Mouse (Mus musculus) hindbrain, embryonic 14.5 days (tissue): ENCODE results near the gene Ucp3. TPM values are rescaled to one million over a fixed set of nuclear protein-coding genes. Genes with fewer than 3 reads are reported as not detected.
A peak's percentile ranks its signal among the peaks of the same experiment; 100 is the strongest.
"Not testable (repeated sequence)": the region's sequence is repeated elsewhere in the genome, so short reads cannot be mapped to it uniquely, and the experiment has no call there.

Experiments
- ATAC-seq: fragments of 200-750 bp; cut with Nextera tagmentation; 2 replicates; pipeline ENCODE4 v1.8.0; 2017; ENCODE audit warnings: moderate number of reproducible peaks, mild to moderate bottlenecking, moderate TSS enrichment, moderate library complexity; ENCODE audit not compliant: low FRiP score
- DNase-seq: peaks from one replicate; pipeline ENCODE4 v3.0.0-alpha.2; 2015; ENCODE audit warnings: low spot score
- H3K27ac ChIP-seq: fragments of 300-500 bp; sonication (generic); 2 replicates; pipeline ENCODE4 v1.5.1; 2014; ENCODE audit warnings: mild to moderate bottlenecking, moderate library complexity
- H3K27me3 ChIP-seq: fragments of 300-500 bp; sonication (generic); 2 replicates; pipeline ENCODE4 v1.6.1; 2014; ENCODE audit warnings: mild to moderate bottlenecking, low read length, mixed read lengths; ENCODE audit not compliant: control insufficient read depth, insufficient read depth
- H3K36me3 ChIP-seq: fragments of 300-500 bp; sonication (generic); replicated peaks from 2 replicates; pipeline ENCODE4 v1.6.1; 2014; ENCODE audit not compliant: control insufficient read depth, insufficient read depth
- H3K4me1 ChIP-seq: fragments of 300-500 bp; sonication (generic); replicated peaks from 2 replicates; pipeline ENCODE4 v1.6.1; 2014; ENCODE audit warnings: antibody characterized with exemption, low read length, mixed read lengths; ENCODE audit not compliant: control insufficient read depth, insufficient read depth
- H3K4me2 ChIP-seq: fragments of 300-500 bp; sonication (generic); replicated peaks from 2 replicates; pipeline ENCODE4 v1.6.1; 2014; ENCODE audit warnings: mild to moderate bottlenecking, moderate library complexity
- H3K4me3 ChIP-seq: fragments of 300-500 bp; sonication (generic); replicated peaks from 2 replicates; pipeline ENCODE4 v1.5.1; 2014; ENCODE audit warnings: mild to moderate bottlenecking, low read length
- H3K9ac ChIP-seq: fragments of 300-500 bp; sonication (generic); 2 replicates; pipeline ENCODE4 v1.6.1; 2014
- H3K9me3 ChIP-seq: fragments of 300-500 bp; sonication (generic); 2 replicates; pipeline ENCODE4 v1.6.1; 2016; ENCODE audit warnings: low read length; ENCODE audit not compliant: control insufficient read depth
- WGBS: fragments of 180-500 bp; shearing (Covaris S2); extraction: QIAGEN DNeasy Blood & Tissue Kit; methylation state at CpG from one replicate; pipeline ENCODE4 v1.1.7; 2014; 5-methylcytosine and 5-hydroxymethylcytosine counted together
- polyA plus RNA-seq: library from polyadenylated mRNA; unstranded; fragments of >200 nt; fragmentation: Nextera tagmentation; extraction: Ambion mirVana; gene quantifications from 2 replicates; pipeline ENCODE4 v1.2.1, GENCODE M21; 2014

Ucp3 gene
- polyA plus RNA-seq, 1 experiment from 2014 or later: not detected

DNA sequence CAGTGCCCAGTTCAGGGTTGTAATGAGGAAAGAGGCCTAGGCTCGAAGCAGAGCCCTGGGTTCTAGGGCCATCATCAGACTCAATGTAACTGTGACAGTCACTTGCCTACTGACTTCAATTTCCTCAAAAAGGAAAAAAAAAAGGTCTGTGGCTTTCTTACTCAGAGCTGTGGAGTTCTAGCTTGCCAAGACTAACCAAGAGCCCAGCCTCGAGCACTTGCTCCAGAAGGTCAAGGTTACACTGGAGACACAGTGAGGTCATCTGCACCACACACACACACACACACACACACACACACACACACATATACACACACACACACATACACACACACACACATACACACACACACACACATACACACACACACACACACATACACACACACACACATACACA, 9.3 kb downstream of the Ucp3 start:
- H3K9ac ChIP-seq, H3K27ac ChIP-seq, H3K4me1 ChIP-seq, DNase-seq, H3K4me3 ChIP-seq, ATAC-seq, H3K27me3 ChIP-seq, H3K36me3 ChIP-seq, H3K9me3 ChIP-seq, H3K4me2 ChIP-seq: not testable (repeated sequence)
- 81% methylated on average over 2 of the region's 2 CpGs for WGBS

DNA sequence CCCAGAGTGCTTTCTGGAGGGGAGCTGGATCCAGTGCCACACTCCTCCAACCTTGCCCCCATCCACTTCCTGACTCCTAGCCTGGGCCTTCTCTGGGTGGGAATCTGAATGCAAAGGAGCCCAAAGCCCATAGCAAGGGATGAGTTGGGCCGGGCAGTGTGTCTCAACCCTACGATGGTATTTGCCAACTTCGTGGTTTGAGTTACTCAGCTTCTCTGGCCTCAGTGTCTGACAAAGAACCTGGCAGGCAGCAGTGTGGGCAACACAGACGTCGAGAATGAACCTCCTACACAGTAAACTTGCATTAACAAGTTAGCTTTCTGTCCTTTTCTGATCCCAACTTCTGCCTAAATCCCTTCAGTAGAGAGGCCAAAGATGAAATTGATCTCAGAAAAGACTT, 11.7 kb downstream of the Ucp3 start:
- no peak overlapping the region for H3K4me3 ChIP-seq
- H3K4me1 ChIP-seq: no peaks in the 10 kb centered on the region
- no peak overlapping the region for H3K27ac ChIP-seq
- H3K36me3 ChIP-seq: no peaks in the 10 kb centered on the region
- H3K4me2 ChIP-seq: no peak overlapping the region
- H3K27me3 ChIP-seq: no peaks in the 10 kb centered on the region
- no peak for ATAC-seq
- H3K9ac ChIP-seq: no peak overlapping the region
- H3K9me3 ChIP-seq: no peaks in the 10 kb centered on the region
- WGBS: 89% methylated on average over 5 of the region's 5 CpGs
- no peak for DNase-seq

DNA sequence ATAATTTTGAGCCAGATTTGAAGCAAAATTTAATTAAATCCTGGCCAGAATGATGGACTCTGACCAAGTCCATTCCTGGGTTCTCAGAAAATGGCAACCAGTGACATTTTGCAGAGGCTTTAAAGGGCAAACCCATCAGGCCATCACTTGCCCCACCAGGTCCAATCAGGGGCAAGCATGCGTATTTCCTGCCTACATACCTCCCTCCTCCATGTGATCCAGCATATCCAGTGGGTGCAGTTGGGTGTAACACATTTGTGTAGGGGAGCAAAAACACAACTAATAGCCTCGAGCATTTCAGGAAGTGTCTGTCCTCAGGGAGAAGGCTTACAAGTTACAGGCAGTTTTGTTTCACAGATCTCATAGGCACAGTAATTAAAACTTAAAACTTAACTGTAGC, 14.5 kb downstream of the Ucp3 start:
- WGBS: 78% methylated on average over 2 of the region's 2 CpGs
- no peaks in the 10 kb centered on the region for H3K9me3 ChIP-seq
- no peaks in the 10 kb centered on the region for H3K4me1 ChIP-seq
- H3K9ac ChIP-seq: no peak overlapping the region
- H3K4me2 ChIP-seq: no peak overlapping the region
- no peaks in the 10 kb centered on the region for H3K36me3 ChIP-seq
- H3K4me3 ChIP-seq: no peak overlapping the region
- ATAC-seq (no peak), DNase-seq (no peak)
- H3K27ac ChIP-seq: no peak overlapping the region
- H3K27me3 ChIP-seq: no peaks in the 10 kb centered on the region

DNA sequence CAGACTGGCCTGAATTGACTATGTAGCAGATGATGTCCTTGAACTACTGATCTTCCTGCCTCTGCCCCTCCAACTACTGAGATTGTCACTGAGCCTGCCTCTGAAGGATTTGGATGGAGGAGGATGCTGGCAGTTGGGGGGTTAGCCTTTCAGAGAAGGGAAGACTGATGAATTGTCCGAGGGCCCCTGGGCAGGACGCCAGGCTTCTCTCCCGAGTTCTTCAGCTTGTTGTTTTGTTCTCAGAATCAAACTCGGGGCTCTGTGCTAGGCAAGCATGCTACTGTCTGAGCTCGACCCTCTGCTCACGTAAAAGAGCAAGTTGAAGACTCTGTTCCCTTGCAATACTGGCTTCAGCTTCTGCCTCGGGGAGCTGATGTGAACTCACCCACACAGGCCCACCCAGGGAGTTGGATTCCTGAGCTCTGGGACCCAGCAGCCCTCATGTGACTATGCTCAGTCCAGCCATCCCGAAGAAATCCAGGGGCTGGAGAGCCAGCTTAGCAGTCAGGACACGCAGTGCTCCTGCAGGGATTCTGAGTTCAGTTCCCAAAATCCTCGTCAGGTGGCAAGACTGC, 15.8 kb downstream of the Ucp3 start:
- peak; percentile 59; the same call in 1 of the 2 replicates for ATAC-seq
- DNase-seq: peak; percentile 43

DNA sequence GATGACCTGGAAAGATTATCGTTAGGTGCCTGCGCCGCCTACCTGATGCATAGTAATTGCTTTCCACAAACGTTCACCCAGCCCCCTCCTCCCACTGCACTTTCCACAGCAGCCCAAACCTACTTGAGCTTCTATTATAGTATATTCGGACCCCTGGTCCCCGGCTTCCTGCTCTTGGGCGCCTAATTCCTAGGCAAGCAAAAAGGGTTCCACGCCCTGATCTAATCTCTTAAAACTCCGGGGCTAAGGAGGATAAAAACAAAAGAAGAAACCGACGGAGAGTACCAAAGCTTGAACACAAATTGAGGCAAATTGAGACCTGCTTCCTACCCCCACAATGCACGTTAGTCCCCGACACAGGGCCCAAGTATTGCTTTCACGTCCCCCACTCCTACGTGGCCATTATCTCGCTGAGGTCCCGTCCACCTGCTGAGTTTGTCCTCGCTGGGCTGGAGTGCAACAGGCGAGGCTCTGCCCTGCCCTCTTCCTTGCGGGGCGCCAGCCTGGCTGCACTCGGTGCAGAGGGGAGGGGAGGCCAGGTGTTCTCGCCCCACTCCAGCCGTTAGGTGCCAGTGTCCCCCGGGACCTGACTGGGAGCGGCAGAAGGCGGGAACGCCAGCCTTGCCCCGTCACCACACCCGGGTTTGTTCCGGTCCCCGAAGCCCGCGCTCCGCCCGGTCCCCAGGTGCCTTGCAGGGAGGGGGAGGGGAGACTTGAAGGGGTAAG, 19.8 kb downstream of the Ucp3 start:
- Histone ChIP-seq H3K27me3 (no peaks in the 10 kb centered on the region), H3K9ac (peak overlapping the region; percentile 49), H3K4me3 (peak overlapping the region; percentile 28), H3K9me3 (no peaks in the 10 kb centered on the region), H3K4me1 (peaks cover 32% of the 10 kb centered on the region; the same call in 1 of the 2 replicates), H3K4me2 (peak overlapping the region; percentile 64), H3K27ac (no peak overlapping the region), H3K36me3 (no peaks in the 10 kb centered on the region)
- no peak for DNase-seq
- 3% methylated on average over 35 of the region's 36 CpGs for WGBS
- no peak for ATAC-seq

More for the DNA sequence above, 15.8 kb downstream of the Ucp3 start:
- Histone ChIP-seq H3K27me3 (no peaks in the 10 kb centered on the region), H3K9me3 (no peaks in the 10 kb centered on the region), H3K4me1 (0 out of 2 replicates have a peak, but pooled peaks cover 8% of the 10 kb centered on the region), H3K27ac (no peak overlapping the region), H3K9ac (no peak overlapping the region), H3K4me2 (no peak overlapping the region), H3K36me3 (no peaks in the 10 kb centered on the region), H3K4me3 (no peak overlapping the region)
- 31% methylated on average over 10 of the region's 10 CpGs for WGBS

DNA sequence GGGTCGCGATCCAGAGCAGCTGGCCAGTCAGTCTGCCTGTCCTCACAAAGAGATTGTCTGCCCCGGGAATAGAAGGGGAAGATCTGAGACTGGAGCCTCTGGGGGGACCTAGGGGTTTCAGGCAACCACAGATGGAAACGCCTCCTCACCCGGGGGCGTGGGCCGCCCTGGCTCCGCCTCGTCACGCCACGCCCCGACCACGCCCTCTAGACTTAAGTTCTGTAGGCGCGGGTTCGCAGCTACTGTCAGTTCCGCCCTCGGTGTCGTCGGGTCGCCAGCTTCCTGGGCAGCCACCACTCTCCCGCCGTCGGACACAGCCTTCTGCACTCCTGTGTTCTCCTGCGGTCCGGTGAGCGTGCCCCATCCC, 20.3 kb downstream of the Ucp3 start, which contains the start of gene Ucp2:
TSS of gene Ucp2 (plus strand) at position 221 of the 367 bp plus-strand sequence.
- Histone ChIP-seq H3K27ac (0 out of 2 replicates have a peak within 1 kb of the TSS, but pooled peaks have one; percentile 41), H3K4me2 (peak within 1 kb of the TSS; percentile 64), H3K9ac (peak within 1 kb of the TSS; percentile 49), H3K27me3 (no peaks in the 10 kb centered on the region), H3K4me3 (peak within 1 kb of the TSS; percentile 28), H3K36me3 (no peaks in the 10 kb centered on the region), H3K4me1 (peaks cover 32% of the 10 kb centered on the region; the same call in 1 of the 2 replicates), H3K9me3 (no peaks in the 10 kb centered on the region)
- peak; percentile 58 for DNase-seq
- ATAC-seq: 0 out of 2 replicates have a peak, but pooled peaks have one; percentile 7
- WGBS: under 1% methylated on average over 26 of the region's 27 CpGs

DNA sequence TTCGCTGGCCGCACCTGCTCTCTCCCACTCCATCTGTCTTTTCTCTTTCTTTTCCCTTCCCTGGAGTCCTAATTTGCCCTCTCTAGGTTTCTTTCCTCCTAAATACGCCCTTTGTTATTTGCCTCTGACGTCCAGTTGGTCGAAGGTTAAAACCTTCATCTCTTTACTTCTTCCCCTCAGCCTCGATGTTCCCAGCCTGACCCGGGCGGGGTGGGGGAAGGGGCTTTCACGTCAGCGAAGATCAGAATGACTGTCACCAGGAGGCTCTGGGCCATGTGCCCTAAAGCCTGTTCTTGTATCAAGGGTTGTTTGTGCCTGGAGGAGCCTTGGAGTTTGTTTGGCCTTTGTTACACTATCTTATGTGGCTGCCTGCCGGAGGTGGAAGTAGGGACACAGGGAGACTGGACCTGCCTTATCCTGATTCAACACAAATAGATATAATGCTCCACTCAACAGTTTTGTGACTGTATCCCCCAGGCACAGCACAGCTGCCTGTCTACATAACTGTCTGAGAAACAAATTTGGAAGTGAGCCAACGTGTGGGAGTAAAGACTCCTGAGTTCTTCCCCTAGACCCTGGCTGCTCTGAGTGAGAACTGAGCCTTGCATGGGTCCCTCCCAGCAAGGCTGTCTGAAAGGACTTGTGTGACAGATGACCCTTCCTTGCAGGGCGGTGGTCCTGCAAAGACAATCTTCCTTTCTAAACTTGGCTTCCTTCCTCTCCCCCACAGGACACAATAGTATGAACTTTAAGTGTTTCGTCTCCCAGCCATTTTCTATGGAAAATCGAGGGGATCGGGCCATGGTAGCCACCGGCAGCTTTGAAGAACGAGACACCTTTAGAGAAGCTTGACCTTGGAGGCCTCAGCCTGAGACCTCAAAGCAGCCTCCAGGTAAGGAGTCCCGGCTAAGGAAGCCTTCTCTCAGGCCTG, 21.0 kb downstream of the Ucp3 start:
- ATAC-seq: no peak
- Histone ChIP-seq H3K4me2 (peak overlapping the region; percentile 64), H3K4me1 (peaks cover 32% of the 10 kb centered on the region; the same call in 1 of the 2 replicates), H3K27me3 (no peaks in the 10 kb centered on the region), H3K4me3 (peak overlapping the region; percentile 28), H3K27ac (0 out of 2 replicates have a peak overlapping the region, but pooled peaks have one; percentile 41), H3K9me3 (no peaks in the 10 kb centered on the region), H3K36me3 (no peaks in the 10 kb centered on the region), H3K9ac (no peak overlapping the region; the same call in 1 of the 2 replicates)
- DNase-seq: peak; percentile 41
- WGBS: 39% methylated on average over 19 of the region's 19 CpGs

DNA sequence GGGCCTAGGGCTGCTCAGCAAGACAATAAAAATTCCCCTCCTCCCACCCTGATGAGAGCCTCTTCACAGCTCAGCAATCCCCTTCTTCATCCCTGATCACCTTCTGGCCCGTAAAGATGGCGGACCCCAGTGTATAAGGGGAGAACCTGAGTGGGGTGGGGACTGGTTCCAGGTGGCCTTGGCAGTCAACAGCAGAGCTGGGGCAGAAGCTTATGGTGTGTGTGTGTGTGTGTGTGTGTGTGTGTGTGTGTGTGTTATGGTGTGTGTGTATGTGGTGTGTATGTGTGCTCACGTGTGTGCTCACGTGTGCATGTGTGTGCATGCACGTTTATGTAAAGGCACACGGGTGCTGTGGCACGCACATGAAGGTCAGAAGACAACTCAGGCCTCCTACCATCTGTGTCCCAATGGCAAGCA, 21.6 kb downstream of the Ucp3 start:
- H3K27ac ChIP-seq: no peak overlapping the region

DNA sequence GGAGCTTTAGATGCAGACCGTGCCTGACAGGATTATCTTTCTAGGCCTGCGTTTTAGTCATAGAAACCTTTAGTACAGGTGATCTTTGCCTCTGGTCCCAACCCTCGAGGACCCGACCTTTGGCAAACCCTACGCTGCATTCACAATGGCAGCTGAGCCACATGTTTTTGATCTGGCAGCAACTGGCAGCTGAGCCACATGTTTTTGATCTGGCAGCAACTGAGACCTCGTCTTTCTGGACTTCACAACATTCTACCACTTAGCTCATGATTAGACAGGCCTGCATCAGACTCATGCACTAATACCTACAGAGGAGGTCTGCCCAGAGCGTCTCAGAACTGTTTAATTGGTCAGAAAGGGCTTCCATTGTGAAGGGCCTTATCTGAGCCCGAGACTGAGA, 22.3 kb downstream of the Ucp3 start:
- Histone ChIP-seq H3K27ac (peak overlapping the region; percentile 84), H3K9ac (no peak overlapping the region), H3K4me3 (no peak overlapping the region), H3K27me3 (no peaks in the 10 kb centered on the region), H3K4me1 (peaks cover 32% of the 10 kb centered on the region; the same call in 1 of the 2 replicates), H3K9me3 (no peaks in the 10 kb centered on the region), H3K4me2 (peak overlapping the region; percentile 64), H3K36me3 (no peaks in the 10 kb centered on the region)
- WGBS: 51% methylated on average over 8 of the region's 8 CpGs
- DNase-seq: no peak
- no peak for ATAC-seq

More for the DNA sequence above, 21.6 kb downstream of the Ucp3 start:
- Histone ChIP-seq H3K9me3 (no peaks in the 10 kb centered on the region), H3K4me2 (peak overlapping the region; percentile 64), H3K27me3 (no peaks in the 10 kb centered on the region), H3K36me3 (no peaks in the 10 kb centered on the region), H3K4me3 (peak overlapping the region; percentile 28), H3K4me1 (peaks cover 32% of the 10 kb centered on the region; the same call in 1 of the 2 replicates), H3K9ac (no peak overlapping the region)
- ATAC-seq (no peak), DNase-seq (no peak)
- WGBS: 93% methylated on average over 7 of the region's 7 CpGs
